Mouse (Mus musculus) forebrain, embryonic 11.5 days (tissue): ENCODE data around the gene Luzp2. TPM values are rescaled to one million over a fixed set of nuclear protein-coding genes. Genes with fewer than 3 reads are reported as not detected.

Experiments
- ATAC-seq: fragments of 200-750 bp; cut with Nextera tagmentation; replicated peaks from 2 replicates; pipeline ENCODE4 v1.8.0; 2017; ENCODE audit warnings: moderate TSS enrichment; ENCODE audit not compliant: low FRiP score
- DNase-seq: peaks from one replicate; pipeline ENCODE4 v3.0.0-alpha.2; 2017; ENCODE audit warnings: low spot score
- H3K27ac ChIP-seq: fragments of 300-500 bp; sonication (generic); 2 replicates; pipeline ENCODE4 v1.5.1; 2014; ENCODE audit warnings: low read depth, low read length
- H3K27me3 ChIP-seq: fragments of 300-500 bp; sonication (generic); 2 replicates; pipeline ENCODE4 v1.6.1; 2014; ENCODE audit warnings: mild to moderate bottlenecking, low read length, mixed read lengths; ENCODE audit not compliant: control insufficient read depth, insufficient read depth
- H3K36me3 ChIP-seq: fragments of 300-500 bp; sonication (generic); 2 replicates; pipeline ENCODE4 v1.6.1; 2014; ENCODE audit warnings: mild to moderate bottlenecking, low read length, moderate library complexity, mixed read lengths; ENCODE audit not compliant: control insufficient read depth, insufficient read depth
- H3K4me1 ChIP-seq: fragments of 300-500 bp; sonication (generic); replicated peaks from 2 replicates; pipeline ENCODE4 v1.6.1; 2014; ENCODE audit warnings: low read length, mixed read lengths; ENCODE audit not compliant: control insufficient read depth, insufficient read depth
- H3K4me2 ChIP-seq: fragments of 300-500 bp; sonication (generic); 2 replicates; pipeline ENCODE4 v1.6.1; 2014; ENCODE audit warnings: low read depth, mild to moderate bottlenecking, low read length, moderate library complexity, mixed read lengths; ENCODE audit not compliant: severe bottlenecking
- H3K4me3 ChIP-seq: fragments of 300-500 bp; sonication (generic); 2 replicates; pipeline ENCODE4 v1.5.1; 2014; ENCODE audit warnings: low read depth, low read length
- H3K9ac ChIP-seq: fragments of 300-500 bp; sonication (generic); 2 replicates; pipeline ENCODE4 v1.6.1; 2014; ENCODE audit warnings: low read length
- H3K9me3 ChIP-seq: fragments of 300-500 bp; sonication (generic); 2 replicates; pipeline ENCODE4 v1.6.1; 2016; ENCODE audit warnings: low read length, mixed read lengths; ENCODE audit not compliant: control insufficient read depth
- WGBS: fragments of 180-500 bp; shearing (Covaris S2); extraction: QIAGEN DNeasy Blood & Tissue Kit; methylation state at CpG from one replicate; pipeline ENCODE4 v1.1.7; 2014; 5-methylcytosine and 5-hydroxymethylcytosine counted together
- polyA plus RNA-seq: library from polyadenylated mRNA; unstranded; fragments of >200 nt; fragmentation: Nextera tagmentation; extraction: Ambion mirVana; gene quantifications from 2 replicates; pipeline ENCODE4 v1.2.1, GENCODE M21; 2014

Gene Luzp2
- polyA plus RNA-seq, 1 experiment from 2014 or later: 2.1 TPM

DNA sequence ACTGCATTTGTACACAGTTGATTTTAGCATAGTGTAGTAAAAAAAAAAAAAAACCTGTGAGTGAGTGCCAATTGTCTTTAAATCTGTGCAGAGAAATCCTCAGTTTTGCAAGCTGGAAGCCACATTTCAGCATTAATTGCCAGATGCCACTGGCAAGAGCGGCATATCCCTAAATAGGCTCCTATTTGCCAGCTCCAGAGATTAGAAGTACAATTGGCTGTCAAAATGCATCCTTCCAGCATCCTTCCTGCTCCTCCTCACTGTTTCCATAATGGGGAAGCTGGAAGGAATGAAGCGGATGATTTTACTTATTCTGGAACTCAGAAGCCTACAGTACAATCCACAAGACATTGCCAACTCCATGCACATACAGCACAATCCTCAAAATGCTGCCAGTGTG lies 354.2 kb downstream of the Luzp2 start:
- ATAC-seq: no peak
- WGBS: 86% methylated on average over 2 of the region's 2 CpGs

DNA sequence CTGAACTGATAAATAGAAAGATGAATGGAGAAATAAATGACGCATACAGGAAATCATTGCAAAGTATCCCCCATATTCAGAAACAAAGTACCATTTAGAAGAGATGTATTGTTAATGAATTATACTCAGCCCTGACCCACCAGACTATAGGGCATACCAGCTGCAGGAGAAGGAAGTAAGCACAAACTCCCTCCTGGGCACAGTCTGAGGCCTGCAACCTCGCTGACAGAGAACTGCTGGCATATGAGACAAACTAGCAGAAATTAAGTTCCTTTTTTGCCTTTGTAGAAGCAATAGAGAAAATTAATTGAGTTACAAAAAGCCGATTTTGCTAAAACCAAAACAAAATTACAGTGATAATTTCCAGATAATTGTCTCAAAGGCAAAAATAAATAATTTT lies 355.4 kb downstream of the Luzp2 start:
- H3K27ac ChIP-seq: no peak overlapping the region
- H3K36me3 ChIP-seq: no peaks in the 10 kb centered on the region
- no peak overlapping the region for H3K4me2 ChIP-seq
- no peak overlapping the region for H3K4me3 ChIP-seq
- WGBS: 83% methylated on average over 3 of the region's 3 CpGs
- no peak for ATAC-seq
- H3K9ac ChIP-seq: no peak overlapping the region
- no peaks in the 10 kb centered on the region for H3K4me1 ChIP-seq
- no peak for DNase-seq
- no peaks in the 10 kb centered on the region for H3K27me3 ChIP-seq
- H3K9me3 ChIP-seq: no peaks in the 10 kb centered on the region

More for the DNA sequence above, 354.2 kb downstream of the Luzp2 start:
- DNase-seq: no peak
- Histone ChIP-seq H3K27ac (no peak overlapping the region), H3K9me3 (no peaks in the 10 kb centered on the region), H3K4me1 (no peaks in the 10 kb centered on the region), H3K4me2 (no peak overlapping the region), H3K36me3 (no peaks in the 10 kb centered on the region), H3K9ac (no peak overlapping the region), H3K27me3 (no peaks in the 10 kb centered on the region), H3K4me3 (no peak overlapping the region)

DNA sequence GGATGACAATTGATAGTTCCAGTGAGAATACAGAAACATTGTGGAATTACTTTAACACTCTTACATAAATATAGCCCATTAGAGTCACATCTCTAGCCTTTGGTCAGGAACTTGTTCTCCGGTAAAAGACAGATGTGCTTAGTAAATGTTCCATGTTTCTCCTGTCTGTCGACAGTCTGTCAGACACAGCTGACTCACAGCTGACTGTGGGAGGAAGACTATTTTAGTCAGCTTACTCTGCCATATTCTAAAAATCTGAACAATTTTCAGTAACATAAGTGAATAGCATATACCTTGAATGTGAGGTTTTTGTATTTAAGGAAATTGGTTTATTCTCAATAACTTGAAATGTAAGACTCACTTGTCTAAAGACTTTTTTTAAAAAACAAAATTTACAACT lies 363.5 kb downstream of the Luzp2 start:
- ATAC-seq: no peak
- WGBS: 93% methylated on average over 2 of the region's 2 CpGs
- H3K4me2 ChIP-seq: no peak overlapping the region

GRCm38 (mm10) chr7:55222997-55223396 lies 387.7 kb downstream of the Luzp2 start:
- WGBS: 63% methylated on average over 2 of the region's 2 CpGs
- DNase-seq (no peak), ATAC-seq (peak; percentile 55; the same call in 1 of the 2 replicates)
- Histone ChIP-seq H3K4me3 (no peak overlapping the region), H3K36me3 (no peaks in the 10 kb centered on the region), H3K9me3 (no peaks in the 10 kb centered on the region), H3K27ac (no peak overlapping the region), H3K27me3 (no peaks in the 10 kb centered on the region), H3K9ac (no peak overlapping the region), H3K4me1 (no peaks in the 10 kb centered on the region), H3K4me2 (no peak overlapping the region)

More for the DNA sequence above, 363.5 kb downstream of the Luzp2 start:
- Histone ChIP-seq H3K9ac (no peak overlapping the region), H3K27ac (no peak overlapping the region), H3K36me3 (no peaks in the 10 kb centered on the region), H3K9me3 (no peaks in the 10 kb centered on the region), H3K4me1 (no peaks in the 10 kb centered on the region), H3K27me3 (no peaks in the 10 kb centered on the region), H3K4me3 (no peak overlapping the region)
- DNase-seq: no peak

GRCm38 (mm10) chr7:55229407-55229806 lies 394.1 kb downstream of the Luzp2 start:
- Histone ChIP-seq H3K4me1 (no peaks in the 10 kb centered on the region), H3K4me2 (no peak overlapping the region), H3K9ac (no peak overlapping the region), H3K36me3 (no peaks in the 10 kb centered on the region), H3K27me3 (no peaks in the 10 kb centered on the region), H3K9me3 (no peaks in the 10 kb centered on the region), H3K27ac (no peak overlapping the region), H3K4me3 (no peak overlapping the region)
- no peak for DNase-seq
- no peak for ATAC-seq
